Mouse (Mus musculus) stomach, embryonic 14.5 days (tissue): ENCODE measurements at regions not wholly inside any gene's neighbourhood (a gene's known extent, or its start where the extent isn't known, plus 50 kb on each side); places are given as distances from the start of the nearest gene placed in this dataset.

Experiments
- ATAC-seq: fragments of 200-750 bp; cut with Nextera tagmentation; 2 replicates; pipeline ENCODE4 v1.8.0; 2017; ENCODE audit warnings: low read depth, moderate TSS enrichment; ENCODE audit not compliant: insufficient number of reproducible peaks, insufficient read depth, low FRiP score
- H3K27ac ChIP-seq: fragments of 300-500 bp; sonication (generic); 2 replicates; pipeline ENCODE4 v1.5.1; 2014; ENCODE audit warnings: mild to moderate bottlenecking, low read length, moderate library complexity, mixed read lengths
- H3K27me3 ChIP-seq: fragments of 300-500 bp; sonication (generic); 2 replicates; pipeline ENCODE4 v1.6.1; 2014; ENCODE audit warnings: low read length, control low read depth, mixed read lengths; ENCODE audit not compliant: control insufficient read depth, insufficient read depth
- H3K36me3 ChIP-seq: fragments of 300-500 bp; sonication (generic); 2 replicates; pipeline ENCODE4 v1.6.1; 2014; ENCODE audit warnings: mild to moderate bottlenecking, control low read depth, low read length, moderate library complexity, mixed read lengths; ENCODE audit not compliant: control insufficient read depth, insufficient read depth
- H3K4me1 ChIP-seq: fragments of 300-500 bp; sonication (generic); 2 replicates; pipeline ENCODE4 v1.6.1; 2014; ENCODE audit warnings: low read length, control low read depth, mixed read lengths; ENCODE audit not compliant: control insufficient read depth, insufficient read depth
- H3K4me2 ChIP-seq: fragments of 300-500 bp; sonication (generic); replicated peaks from 2 replicates; pipeline ENCODE4 v1.6.1; 2014; ENCODE audit warnings: low read depth, low read length, control low read depth
- H3K4me3 ChIP-seq: fragments of 300-500 bp; sonication (generic); 2 replicates; pipeline ENCODE4 v1.5.1; 2014; ENCODE audit warnings: low read depth, low read length, control low read depth
- H3K9ac ChIP-seq: fragments of 300-500 bp; sonication (generic); replicated peaks from 2 replicates; pipeline ENCODE4 v1.6.1; 2014; ENCODE audit warnings: low read depth, mild to moderate bottlenecking, control low read depth, low read length, moderate library complexity, mixed read lengths
- H3K9me3 ChIP-seq: fragments of 300-500 bp; sonication (generic); 2 replicates; pipeline ENCODE4 v1.6.1; 2016; ENCODE audit warnings: low read depth, low read length, control low read depth; ENCODE audit not compliant: control insufficient read depth
- WGBS: fragments of 180-500 bp; shearing (Covaris S2); extraction: QIAGEN DNeasy Blood & Tissue Kit; methylation state at CpG from one replicate; pipeline ENCODE4 v1.1.7; 2014; 5-methylcytosine and 5-hydroxymethylcytosine counted together

DNA sequence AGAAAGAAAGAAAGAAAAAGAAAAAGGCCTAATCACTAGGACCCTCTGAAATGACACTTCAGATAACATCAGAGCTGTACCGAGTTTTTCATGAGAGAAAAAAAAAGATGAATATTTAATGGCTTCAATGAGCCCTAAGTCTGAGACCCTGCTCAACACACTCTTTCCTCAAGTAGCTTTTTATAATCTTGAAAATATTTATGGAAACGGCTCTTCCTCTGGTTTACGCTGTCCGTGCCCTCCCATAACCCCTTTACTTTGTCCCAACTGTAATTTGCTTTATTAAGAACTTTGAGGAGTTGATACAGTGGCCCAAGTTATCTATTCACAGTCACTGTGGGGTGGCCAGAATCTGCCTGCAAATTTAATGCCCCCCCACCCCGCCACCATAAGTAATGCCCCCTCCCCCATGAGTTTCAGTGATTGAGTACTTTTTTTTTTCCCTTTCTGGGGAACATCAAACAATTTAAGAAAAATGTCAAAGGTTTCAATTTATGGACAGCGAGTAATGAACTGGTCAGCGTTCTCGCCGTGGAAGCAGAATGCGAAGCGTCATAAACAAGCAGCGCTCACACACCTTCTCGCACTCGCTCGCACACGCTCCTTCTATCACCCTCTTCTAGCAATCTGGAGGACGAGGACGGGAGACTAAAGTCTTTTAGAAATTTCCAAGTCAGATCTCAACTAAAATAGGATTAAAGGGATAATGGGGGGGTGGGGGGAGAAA is 316.3 kb downstream of the Med13l start:
- no peaks in the 10 kb centered on the region for H3K36me3 ChIP-seq
- H3K4me3 ChIP-seq: peak overlapping the region; percentile 23
- peak overlapping the region; percentile 39 for H3K4me2 ChIP-seq
- 8% methylated on average over 18 of the region's 18 CpGs for WGBS
- H3K4me1 ChIP-seq: peaks cover 3% of the 10 kb centered on the region; the same call in 1 of the 2 replicates
- no peaks in the 10 kb centered on the region for H3K9me3 ChIP-seq
- no peak overlapping the region for H3K27ac ChIP-seq
- peaks cover 20% of the 10 kb centered on the region for H3K27me3 ChIP-seq
- no peak for ATAC-seq
- H3K9ac ChIP-seq: no peak overlapping the region

DNA sequence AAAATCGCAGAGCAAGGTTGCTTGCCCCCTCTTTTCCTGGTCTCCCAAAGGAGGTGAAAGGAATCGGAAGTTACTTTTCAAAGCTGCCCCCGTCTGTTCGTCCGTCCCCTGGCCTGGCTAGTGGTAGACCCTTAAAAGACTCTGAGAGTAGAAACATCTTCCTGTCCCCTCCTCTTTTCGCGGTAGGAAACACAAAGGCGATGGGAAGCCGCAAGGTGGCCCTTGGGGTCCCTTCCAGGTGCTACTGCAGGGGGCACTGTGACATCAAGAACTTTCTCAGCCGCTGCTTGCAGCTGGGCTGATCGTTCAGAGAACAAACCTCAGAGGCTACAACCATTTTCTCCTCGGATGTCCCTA is 316.8 kb downstream of the Med13l start:
- peak overlapping the region; percentile 39 for H3K4me2 ChIP-seq
- no peak for ATAC-seq
- WGBS: under 1% methylated on average over 12 of the region's 12 CpGs
- no peaks in the 10 kb centered on the region for H3K36me3 ChIP-seq
- peak overlapping the region; percentile 23 for H3K4me3 ChIP-seq
- peaks cover 3% of the 10 kb centered on the region; the same call in 1 of the 2 replicates for H3K4me1 ChIP-seq
- H3K9ac ChIP-seq: no peak overlapping the region
- H3K27me3 ChIP-seq: peaks cover 20% of the 10 kb centered on the region
- no peaks in the 10 kb centered on the region for H3K9me3 ChIP-seq
- H3K27ac ChIP-seq: no peak overlapping the region

DNA sequence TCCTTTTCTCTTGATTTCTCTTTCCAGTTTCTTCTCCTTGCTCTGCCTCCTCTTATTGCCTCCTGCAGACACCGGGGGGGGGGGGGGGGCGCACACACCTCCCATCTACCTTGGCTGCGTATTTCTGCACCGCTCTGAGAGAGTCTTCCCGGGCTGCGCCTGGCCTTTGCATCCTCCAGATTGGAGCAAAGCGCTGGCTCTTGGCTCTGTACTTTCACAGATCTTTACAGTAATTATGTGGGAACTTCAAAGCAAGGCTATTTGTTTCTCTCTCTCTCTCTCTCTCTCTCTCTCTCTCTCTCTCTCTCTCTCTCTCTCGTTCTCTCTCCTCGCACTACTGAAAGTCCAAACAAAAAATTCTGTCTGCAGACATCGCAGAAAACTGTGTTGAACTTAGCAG is 317.4 kb downstream of the Med13l start:
- H3K4me1 ChIP-seq: peaks cover 3% of the 10 kb centered on the region; the same call in 1 of the 2 replicates
- no peak overlapping the region for H3K9ac ChIP-seq
- peak overlapping the region; percentile 39; the same call in 1 of the 2 replicates for H3K4me2 ChIP-seq
- H3K27ac ChIP-seq: no peak overlapping the region
- peaks cover 20% of the 10 kb centered on the region for H3K27me3 ChIP-seq
- WGBS: 22% methylated on average over 8 of the region's 10 CpGs
- ATAC-seq: no peak
- no peak overlapping the region for H3K4me3 ChIP-seq
- no peaks in the 10 kb centered on the region for H3K9me3 ChIP-seq
- H3K36me3 ChIP-seq: no peaks in the 10 kb centered on the region

DNA sequence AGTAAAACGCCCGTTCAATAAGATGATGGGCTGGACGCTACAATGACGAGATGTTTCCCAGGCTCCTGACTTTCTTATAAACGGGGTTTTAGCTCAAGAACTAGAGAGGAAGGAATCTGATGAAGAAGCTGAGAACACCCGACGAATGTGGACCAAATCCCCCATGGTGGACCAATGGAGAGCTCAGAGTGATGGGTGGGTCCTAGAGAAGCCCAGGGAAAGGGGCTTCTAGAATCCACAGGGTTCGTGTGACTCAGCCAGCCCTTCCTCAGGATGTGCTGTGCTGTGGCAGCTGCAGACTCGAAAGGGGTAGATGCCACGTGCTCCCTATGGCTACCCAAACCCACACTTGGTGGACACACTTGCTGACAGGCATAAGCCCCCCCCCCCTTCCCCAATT is 318.2 kb downstream of the Med13l start:
- Histone ChIP-seq H3K9ac (no peak overlapping the region), H3K4me2 (no peak overlapping the region), H3K4me3 (no peak overlapping the region), H3K27me3 (peaks cover 20% of the 10 kb centered on the region), H3K36me3 (no peaks in the 10 kb centered on the region), H3K27ac (no peak overlapping the region), H3K9me3 (no peaks in the 10 kb centered on the region), H3K4me1 (peaks cover 3% of the 10 kb centered on the region; the same call in 1 of the 2 replicates)
- ATAC-seq: no peak
- WGBS: 46% methylated on average over 10 of the region's 10 CpGs

- 16% methylated on average over 13 of the region's 13 CpGs for WGBS
- ATAC-seq: no peak
- peaks cover 17% of the 10 kb centered on the region for H3K27me3 ChIP-seq
- H3K27ac ChIP-seq: no peak overlapping the region
- H3K9ac ChIP-seq: no peak overlapping the region
- H3K4me1 ChIP-seq: peaks cover 3% of the 10 kb centered on the region; the same call in 1 of the 2 replicates
- no peaks in the 10 kb centered on the region for H3K36me3 ChIP-seq
- H3K4me2 ChIP-seq: no peak overlapping the region
- H3K4me3 ChIP-seq: no peak overlapping the region
- no peaks in the 10 kb centered on the region for H3K9me3 ChIP-seq
Measured at GRCm38 (mm10) chr5:118879808-118880478, 319.5 kb downstream of the Med13l start.

GRCm38 (mm10) chr5:118880546-118880945 is 320.1 kb downstream of the Med13l start:
- no peak overlapping the region for H3K27ac ChIP-seq
- no peak overlapping the region for H3K4me3 ChIP-seq
- no peak overlapping the region for H3K9ac ChIP-seq
- peaks cover 3% of the 10 kb centered on the region; the same call in 1 of the 2 replicates for H3K4me1 ChIP-seq
- no peaks in the 10 kb centered on the region for H3K36me3 ChIP-seq
- peaks cover 12% of the 10 kb centered on the region for H3K27me3 ChIP-seq
- WGBS: 61% methylated on average over 9 of the region's 9 CpGs
- H3K4me2 ChIP-seq: no peak overlapping the region
- no peak for ATAC-seq
- no peaks in the 10 kb centered on the region for H3K9me3 ChIP-seq

- Histone ChIP-seq H3K9me3 (no peaks in the 10 kb centered on the region), H3K9ac (no peak overlapping the region), H3K36me3 (no peaks in the 10 kb centered on the region), H3K27ac (no peak overlapping the region), H3K4me3 (no peak overlapping the region), H3K4me2 (no peak overlapping the region), H3K27me3 (peaks cover 9% of the 10 kb centered on the region), H3K4me1 (peaks cover 3% of the 10 kb centered on the region; the same call in 1 of the 2 replicates)
- 94% methylated on average over 8 of the region's 8 CpGs for WGBS
- no peak for ATAC-seq
Measured at GRCm38 (mm10) chr5:118881886-118882285, 321.4 kb downstream of the Med13l start.

DNA sequence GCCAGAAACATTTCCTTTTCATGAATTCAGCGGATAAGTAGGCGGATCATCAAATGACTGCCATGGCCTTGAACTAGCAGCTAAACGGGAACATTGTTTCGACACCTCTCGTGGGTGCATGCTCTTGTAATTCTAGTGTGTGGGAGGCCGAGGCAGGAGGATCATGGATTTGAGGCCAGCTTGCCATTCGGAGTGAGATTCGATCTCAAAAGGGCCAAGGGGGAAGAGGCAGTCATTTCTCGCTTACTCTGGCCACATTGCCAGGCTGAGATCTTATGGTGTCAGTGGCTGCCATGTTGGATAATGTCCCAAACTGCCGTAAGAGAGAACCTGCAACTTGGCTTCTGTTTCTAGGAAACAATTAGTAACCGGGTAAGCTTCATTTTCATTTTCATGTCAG is 327.7 kb downstream of the Med13l start:
- no peak overlapping the region for H3K9ac ChIP-seq
- H3K27ac ChIP-seq: no peak overlapping the region
- H3K36me3 ChIP-seq: no peaks in the 10 kb centered on the region
- WGBS: 94% methylated on average over 11 of the region's 11 CpGs
- no peak overlapping the region for H3K4me2 ChIP-seq
- no peaks in the 10 kb centered on the region for H3K27me3 ChIP-seq
- H3K4me3 ChIP-seq: no peak overlapping the region
- no peaks in the 10 kb centered on the region for H3K4me1 ChIP-seq
- H3K9me3 ChIP-seq: no peaks in the 10 kb centered on the region
- ATAC-seq: no peak
